In the genomic region with DNA sequence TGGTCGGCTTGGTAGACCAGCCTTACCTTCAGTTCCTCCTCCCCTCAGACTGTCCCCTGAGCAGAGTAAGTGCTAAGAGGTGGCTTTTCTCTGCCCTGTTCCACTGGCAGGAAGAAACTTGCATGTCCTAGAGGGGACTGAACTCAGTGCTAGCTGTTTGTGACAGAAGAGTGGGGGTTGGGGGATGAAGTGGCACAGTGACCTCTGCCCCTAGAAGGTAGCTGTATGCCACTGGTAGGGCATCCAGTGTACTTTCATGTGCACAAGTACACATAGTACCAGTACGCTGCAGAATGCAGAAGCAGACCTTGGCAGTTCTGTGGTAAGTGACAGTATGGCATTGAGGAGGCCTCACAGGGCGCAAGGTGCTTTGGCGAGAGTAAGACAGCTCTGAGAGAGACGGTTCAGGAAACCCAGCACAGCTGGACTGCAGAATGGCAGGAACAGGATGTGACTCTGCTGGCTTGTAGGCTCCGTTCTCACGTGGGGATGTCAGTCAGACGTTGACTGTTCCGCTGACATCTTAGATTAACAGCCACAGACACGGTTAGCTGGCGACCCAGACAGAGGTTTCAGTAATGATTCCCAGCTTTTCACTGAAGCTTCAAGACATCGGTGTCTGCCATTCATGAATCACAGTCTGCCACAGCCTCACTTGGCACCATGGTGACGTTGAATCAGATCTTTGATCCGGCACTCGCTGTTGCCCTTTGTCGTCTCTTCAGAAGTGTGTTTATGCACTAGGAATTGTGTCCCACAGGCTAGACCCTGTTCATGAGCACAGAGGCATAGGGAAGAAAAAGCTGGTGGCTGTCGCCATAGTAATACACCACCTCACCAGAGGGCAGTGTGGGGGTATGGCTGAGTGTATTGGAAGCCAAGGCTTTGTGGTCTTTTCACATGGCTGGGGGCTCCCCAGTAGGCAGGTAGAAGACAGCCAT, we compare ENCODE assay signal across 11 mouse cellular contexts.
DNase-seq lines count a peak whose midpoint lies in the region; ATAC-seq and TF ChIP-seq lines count a peak whose summit lies in the region.
"Had no signal": no experiment of that assay in that cellular context is flagged by ENCODE, and none has a peak within 500 bp of the region (broad histone marks: within the 10 kb centered on the region; RNA-seq: fewer than 3 reads in every experiment).

No protein-coding gene starts in this region.

- DNase-seq in hindbrain, embryonic 10.5 days (ENCODE audit: low spot score), result no peak
- DNase-seq in Patski (ENCODE audit: low read depth, low spot score), result peak; percentile 31
- peak; percentile 65 for DNase-seq in naive thymus-derived CD4-positive, alpha-beta T cell, adult 2 months (ENCODE audit: low read depth)
- DNase-seq in Muller cell, postnatal 12 days (ENCODE audit: inconsistent ontology term), result no peak
- DNase-seq in left cerebral cortex, adult 8-10 months (ENCODE audit: low spot score in 2 of 2), result no peak
- no peak for DNase-seq in right cerebral cortex, adult 18-20 months

- H3K9ac ChIP-seq in hindbrain, embryonic 13.5 days, result no peak overlapping the region
- no peak overlapping the region for H3K9ac ChIP-seq in hindbrain, embryonic 16.5 days (ENCODE audit: low read depth, low read length)
- H3K9ac ChIP-seq: heart, embryonic 13.5 days; lung, embryonic 15.5 days had no signal

- ATAC-seq in hindbrain, embryonic 13.5 days (ENCODE audit: low FRiP score), result no peak
- no peak for ATAC-seq in Patski
- peak; percentile 13; the same call in 1 of the 2 replicates for ATAC-seq in hindbrain, embryonic 16.5 days

- no peak overlapping the region for H3K4me2 ChIP-seq in hindbrain, embryonic 13.5 days
- H3K4me2 ChIP-seq in hindbrain, embryonic 16.5 days (ENCODE audit: low read length), result no peak overlapping the region
- H3K4me2 ChIP-seq: heart, embryonic 13.5 days; lung, embryonic 15.5 days had no signal

- H3K27ac ChIP-seq in hindbrain, embryonic 10.5 days, result peak overlapping the region; percentile 64
- no peak overlapping the region for H3K27ac ChIP-seq in hindbrain, embryonic 13.5 days
- H3K27ac ChIP-seq in hindbrain, embryonic 16.5 days (ENCODE audit: low read depth, low read length), result no peak overlapping the region
- H3K27ac ChIP-seq: heart, embryonic 13.5 days; lung, embryonic 15.5 days had no signal

- 68% methylated on average over 17 of the region's 17 CpGs for WGBS in hindbrain, embryonic 10.5 days
- WGBS in hindbrain, embryonic 13.5 days, result 44% methylated on average over 17 of the region's 17 CpGs
- 36% methylated on average over 17 of the region's 17 CpGs for WGBS in hindbrain, embryonic 16.5 days

- no peak overlapping the region for H3K4me3 ChIP-seq in hindbrain, embryonic 10.5 days
- no peak overlapping the region for H3K4me3 ChIP-seq in hindbrain, embryonic 13.5 days
- H3K4me3 ChIP-seq in hindbrain, embryonic 16.5 days (ENCODE audit: low read length), result no peak overlapping the region
- H3K4me3 ChIP-seq: heart, embryonic 13.5 days; lung, embryonic 15.5 days had no signal

- H3K36me3 ChIP-seq in hindbrain, embryonic 10.5 days, result no peaks in the 10 kb centered on the region
- no peaks in the 10 kb centered on the region for H3K36me3 ChIP-seq in hindbrain, embryonic 13.5 days
- H3K36me3 ChIP-seq in hindbrain, embryonic 16.5 days (ENCODE audit: control insufficient read depth, insufficient read depth, low read length), result no peaks in the 10 kb centered on the region
- H3K36me3 ChIP-seq: G1E; heart, embryonic 13.5 days; lung, embryonic 15.5 days had no signal

- POLR2A ChIA-PET in Patski (lab: Charles Lee), result no interaction called here

- in situ Hi-C loops in Patski (cut with MboI; ENCODE audit: low pct_unique_long_range_greater_than_20kb), result no loop called here

- peaks cover 75% of the 10 kb centered on the region for H3K4me1 ChIP-seq in hindbrain, embryonic 10.5 days (replicated peaks)
- peaks cover 69% of the 10 kb centered on the region for H3K4me1 ChIP-seq in hindbrain, embryonic 13.5 days (replicated peaks)
- H3K4me1 ChIP-seq in hindbrain, embryonic 16.5 days (ENCODE audit: control insufficient read depth, insufficient read depth, low read depth, low read length), result peaks cover 29% of the 10 kb centered on the region

- no peak for TF ChIP-seq CTCF in Patski (IDR thresholded peaks at IDR 0.05)

- CTCF ChIA-PET in Patski (lab: Charles Lee), result interaction anchor here (1.6 kb wide), 1 partner anchor 21 kb away, joined by 4 read pairs; no protein-coding TSS in a partner anchor

- no peaks in the 10 kb centered on the region for H3K27me3 ChIP-seq in hindbrain, embryonic 10.5 days (ENCODE audit: insufficient read depth, poor library complexity, severe bottlenecking)
- H3K27me3 ChIP-seq in hindbrain, embryonic 13.5 days, result no peaks in the 10 kb centered on the region
- H3K27me3 ChIP-seq in Patski, result no peaks in the 10 kb centered on the region
- no peaks in the 10 kb centered on the region for H3K27me3 ChIP-seq in hindbrain, embryonic 16.5 days (replicated peaks; ENCODE audit: control insufficient read depth, insufficient read depth, low read length)
- H3K27me3 ChIP-seq: lung, embryonic 15.5 days had no signal

- no peaks in the 10 kb centered on the region for H3K9me3 ChIP-seq in hindbrain, embryonic 10.5 days
- H3K9me3 ChIP-seq in hindbrain, embryonic 13.5 days, result no peaks in the 10 kb centered on the region
- no peaks in the 10 kb centered on the region for H3K9me3 ChIP-seq in hindbrain, embryonic 16.5 days (ENCODE audit: control insufficient read depth, low read length)
- H3K9me3 ChIP-seq: G1E; heart, embryonic 13.5 days; lung, embryonic 15.5 days had no signal

Comparison
In these comparisons a context has a peak if more than half of its experiments do, and no peak if none do; other contexts are left out.
1. DNase-seq: peak in Patski (single experiment) and naive thymus-derived CD4-positive, alpha-beta T cell, adult 2 months (single experiment); none in hindbrain, embryonic 10.5 days (single experiment), Muller cell, postnatal 12 days (single experiment), left cerebral cortex, adult 8-10 months (0 of 2) and right cerebral cortex, adult 18-20 months (single experiment).